Mouse (Mus musculus): ENCODE results near the gene Qk. TPM values are rescaled to one million over a fixed set of nuclear protein-coding genes. Genes with fewer than 3 reads are reported as not detected.

Qk gene
- polyA plus RNA-seq, 1 experiment from 2014 or later, result 54.1 TPM

DNA sequence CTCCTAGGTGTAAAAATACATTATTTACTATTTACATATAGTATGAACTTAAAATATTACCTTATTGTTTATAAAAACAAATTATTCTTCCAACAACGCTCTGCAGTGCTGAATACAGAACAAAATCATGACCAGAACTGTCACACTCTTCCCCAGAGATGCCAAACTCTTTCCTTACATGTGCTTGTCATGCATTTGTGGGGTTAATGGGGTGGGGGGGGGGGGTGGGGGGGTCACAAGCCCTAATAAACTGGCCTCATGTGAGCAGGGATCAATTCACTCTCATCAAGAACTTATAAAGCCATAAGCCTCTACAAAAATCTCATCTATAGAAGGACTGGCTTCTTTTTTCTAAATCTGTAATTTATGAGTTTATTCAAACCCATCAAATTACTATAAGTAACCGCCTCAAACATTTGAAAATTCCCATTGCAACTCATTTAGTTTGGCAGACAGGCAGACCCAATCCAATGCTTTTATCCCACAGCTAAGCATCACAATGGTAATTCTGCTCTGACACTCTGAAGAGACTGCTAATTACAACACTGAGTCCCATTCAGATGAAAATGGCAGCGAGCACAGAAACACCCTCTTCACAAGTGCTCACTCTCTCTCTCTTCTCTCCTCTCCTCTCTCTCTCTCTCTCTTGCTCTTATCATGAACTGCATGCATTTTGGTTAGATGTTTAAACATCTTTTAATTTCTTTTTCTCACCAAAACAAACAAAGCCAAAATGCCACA lies 91.7 kb downstream of the Qk start:
- Histone ChIP-seq H3K9me3 (replicated peaks) (no peaks in the 10 kb centered on the region), H3K27me3 (no peaks in the 10 kb centered on the region), H3K27ac (peak overlapping the region; percentile 25; the same call in 1 of the 2 replicates), H3K4me2 (no peak overlapping the region; the same call in 1 of the 2 replicates), H3K4me3 (no peak overlapping the region), H3K36me3 (ENCODE audit: poor library complexity, severe bottlenecking) (no peaks in the 10 kb centered on the region), H3K9ac (no peak overlapping the region), H3K4me1 (peaks cover 23% of the 10 kb centered on the region)
- WGBS, result 23% methylated on average over 3 of the region's 3 CpGs
- peak; percentile 94 for ATAC-seq

DNA sequence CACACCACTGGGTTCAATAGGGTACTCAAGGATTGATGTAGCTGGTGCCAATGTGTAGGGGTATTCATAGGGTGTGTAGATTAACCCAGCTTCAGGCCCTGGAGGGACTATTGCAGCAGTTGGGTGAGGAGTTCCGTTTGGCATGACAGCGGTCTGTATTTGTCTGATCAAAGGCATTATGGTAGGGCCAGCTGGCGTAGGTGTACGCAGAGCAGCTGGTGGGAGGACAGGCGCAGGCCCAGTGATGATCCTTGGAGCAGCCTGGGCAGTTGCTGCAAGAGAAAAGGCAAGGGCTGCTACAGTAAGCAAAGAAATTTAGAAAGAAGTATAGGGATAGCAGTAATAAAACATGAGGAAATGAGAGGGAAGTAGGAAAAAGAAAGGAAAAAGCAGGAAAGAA lies 103.5 kb downstream of the Qk start:
- H3K4me2 ChIP-seq, result no peak overlapping the region
- WGBS, result 80% methylated on average over 5 of the region's 5 CpGs
- no peak overlapping the region for H3K4me3 ChIP-seq
- no peaks in the 10 kb centered on the region for H3K27me3 ChIP-seq
- no peak overlapping the region for H3K9ac ChIP-seq
- H3K27ac ChIP-seq, result peak overlapping the region; percentile 16; the same call in 1 of the 2 replicates
- H3K36me3 ChIP-seq (ENCODE audit: poor library complexity, severe bottlenecking), result peaks cover 7% of the 10 kb centered on the region
- H3K4me1 ChIP-seq, result peaks cover 3% of the 10 kb centered on the region; the same call in 1 of the 2 replicates
- ATAC-seq, result no peak
- no peaks in the 10 kb centered on the region for H3K9me3 ChIP-seq (replicated peaks)

GRCm38 (mm10) chr17:10209154-10209777 lies 110.4 kb downstream of the Qk start:
- H3K4me2 ChIP-seq, result no peak overlapping the region
- WGBS, result 26% methylated on average over 12 of the region's 12 CpGs
- peaks cover 22% of the 10 kb centered on the region for H3K36me3 ChIP-seq (ENCODE audit: poor library complexity, severe bottlenecking)
- peak overlapping the region; percentile 0; the same call in 1 of the 2 replicates for H3K27ac ChIP-seq
- peaks cover 7% of the 10 kb centered on the region; the same call in 1 of the 2 replicates for H3K4me1 ChIP-seq
- H3K27me3 ChIP-seq, result no peaks in the 10 kb centered on the region
- no peak overlapping the region for H3K9ac ChIP-seq
- no peaks in the 10 kb centered on the region for H3K9me3 ChIP-seq (replicated peaks)
- H3K4me3 ChIP-seq, result no peak overlapping the region
- ATAC-seq, result no peak

- Histone ChIP-seq H3K27me3 (no peaks in the 10 kb centered on the region), H3K9me3 (replicated peaks) (0 out of 2 replicates have a peak, but pooled peaks cover 3% of the 10 kb centered on the region), H3K4me3 (no peak overlapping the region), H3K4me1 (no peaks in the 10 kb centered on the region), H3K9ac (no peak overlapping the region), H3K36me3 (ENCODE audit: poor library complexity, severe bottlenecking) (peaks cover 9% of the 10 kb centered on the region; the same call in 1 of the 2 replicates), H3K27ac (no peak overlapping the region), H3K4me2 (no peak overlapping the region)
- no peak for ATAC-seq
- WGBS, result 94% methylated on average over 2 of the region's 2 CpGs
These were observed 121.0 kb downstream of the Qk start for GRCm38 (mm10) chr17:10198662-10199061.

DNA sequence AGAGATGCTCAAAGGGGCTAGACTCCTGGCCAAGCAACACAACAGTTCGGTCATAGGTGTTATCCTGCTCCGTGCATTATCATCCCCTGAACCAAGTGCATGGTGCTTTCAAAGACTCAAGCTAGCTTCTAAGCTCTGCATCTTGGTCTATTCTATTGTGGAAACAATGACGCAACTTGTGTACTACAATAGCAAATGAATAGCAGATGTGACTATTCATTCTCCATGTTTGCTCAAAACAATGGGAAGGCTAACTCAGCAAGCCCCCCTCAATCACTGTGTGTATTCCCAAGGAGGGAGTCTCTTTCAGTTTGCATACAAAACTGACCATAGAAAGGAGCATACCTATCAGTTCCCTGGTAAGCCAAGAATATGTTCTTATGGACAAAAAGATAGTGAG lies 121.4 kb downstream of the Qk start:
- H3K4me1 ChIP-seq, result no peaks in the 10 kb centered on the region
- H3K36me3 ChIP-seq (ENCODE audit: poor library complexity, severe bottlenecking), result peaks cover 9% of the 10 kb centered on the region; the same call in 1 of the 2 replicates
- H3K27ac ChIP-seq, result no peak overlapping the region
- ATAC-seq, result no peak
- no peak overlapping the region for H3K4me3 ChIP-seq
- H3K9ac ChIP-seq, result no peak overlapping the region
- 0 out of 2 replicates have a peak, but pooled peaks cover 3% of the 10 kb centered on the region for H3K9me3 ChIP-seq (replicated peaks)
- 93% methylated on average over 3 of the region's 3 CpGs for WGBS
- no peaks in the 10 kb centered on the region for H3K27me3 ChIP-seq
- no peak overlapping the region for H3K4me2 ChIP-seq

- no peaks in the 10 kb centered on the region for H3K4me1 ChIP-seq
These were observed 124.0 kb downstream of the Qk start for GRCm38 (mm10) chr17:10195703-10196102.

DNA sequence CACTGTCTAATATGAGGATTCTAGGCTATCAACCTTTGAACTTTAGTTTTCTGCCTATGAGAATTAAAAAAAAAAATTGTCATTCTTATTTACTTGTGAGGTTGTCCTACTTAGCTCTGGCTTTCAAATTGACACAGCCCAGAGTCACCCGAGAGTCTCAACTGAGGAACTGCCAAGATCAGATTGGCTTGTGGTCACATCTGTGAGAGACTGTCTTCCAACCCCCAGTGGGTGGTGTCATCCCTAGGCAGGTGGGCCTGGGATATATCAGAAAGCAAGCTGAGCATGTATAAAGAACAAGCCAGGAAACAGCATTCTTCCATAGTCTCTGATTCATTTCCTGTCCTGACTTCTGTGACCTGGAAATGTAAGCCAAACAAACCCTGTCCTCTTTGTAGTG lies 128.8 kb downstream of the Qk start:
- ATAC-seq, result no peak
- H3K9ac ChIP-seq, result no peak overlapping the region
- H3K36me3 ChIP-seq (ENCODE audit: poor library complexity, severe bottlenecking), result 0 out of 2 replicates have a peak, but pooled peaks cover 4% of the 10 kb centered on the region
- H3K4me1 ChIP-seq, result peaks cover 9% of the 10 kb centered on the region; the same call in 1 of the 2 replicates
- H3K4me2 ChIP-seq, result no peak overlapping the region
- no peak overlapping the region for H3K4me3 ChIP-seq
- H3K27me3 ChIP-seq, result no peaks in the 10 kb centered on the region
- peaks cover 8% of the 10 kb centered on the region; the same call in 1 of the 2 replicates for H3K9me3 ChIP-seq (replicated peaks)
- H3K27ac ChIP-seq, result no peak overlapping the region
- 85% methylated on average over 1 of the region's 1 CpGs for WGBS

More at GRCm38 (mm10) chr17:10195703-10196102, 124.0 kb downstream of the Qk start:
- H3K4me2 ChIP-seq, result no peak overlapping the region
- H3K36me3 ChIP-seq (ENCODE audit: poor library complexity, severe bottlenecking), result peaks cover 6% of the 10 kb centered on the region; the same call in 1 of the 2 replicates
- no peaks in the 10 kb centered on the region for H3K27me3 ChIP-seq
- H3K9ac ChIP-seq, result no peak overlapping the region
- peaks cover 8% of the 10 kb centered on the region; the same call in 1 of the 2 replicates for H3K9me3 ChIP-seq (replicated peaks)
- no peak overlapping the region for H3K27ac ChIP-seq
- ATAC-seq, result no peak
- no peak overlapping the region for H3K4me3 ChIP-seq
- 95% methylated on average over 6 of the region's 6 CpGs for WGBS

- no peak overlapping the region for H3K4me2 ChIP-seq
- H3K9me3 ChIP-seq (replicated peaks), result peaks cover 5% of the 10 kb centered on the region; the same call in 1 of the 2 replicates
- H3K36me3 ChIP-seq (ENCODE audit: poor library complexity, severe bottlenecking), result 0 out of 2 replicates have a peak, but pooled peaks cover 4% of the 10 kb centered on the region
- peaks cover 9% of the 10 kb centered on the region; the same call in 1 of the 2 replicates for H3K4me1 ChIP-seq
- H3K9ac ChIP-seq, result no peak overlapping the region
- 66% methylated on average over 3 of the region's 3 CpGs for WGBS
- ATAC-seq, result no peak
- H3K27ac ChIP-seq, result no peak overlapping the region; the same call in 1 of the 2 replicates
- H3K27me3 ChIP-seq, result no peaks in the 10 kb centered on the region
- H3K4me3 ChIP-seq, result no peak overlapping the region
These were observed 131.2 kb downstream of the Qk start for GRCm38 (mm10) chr17:10188481-10188880.

DNA sequence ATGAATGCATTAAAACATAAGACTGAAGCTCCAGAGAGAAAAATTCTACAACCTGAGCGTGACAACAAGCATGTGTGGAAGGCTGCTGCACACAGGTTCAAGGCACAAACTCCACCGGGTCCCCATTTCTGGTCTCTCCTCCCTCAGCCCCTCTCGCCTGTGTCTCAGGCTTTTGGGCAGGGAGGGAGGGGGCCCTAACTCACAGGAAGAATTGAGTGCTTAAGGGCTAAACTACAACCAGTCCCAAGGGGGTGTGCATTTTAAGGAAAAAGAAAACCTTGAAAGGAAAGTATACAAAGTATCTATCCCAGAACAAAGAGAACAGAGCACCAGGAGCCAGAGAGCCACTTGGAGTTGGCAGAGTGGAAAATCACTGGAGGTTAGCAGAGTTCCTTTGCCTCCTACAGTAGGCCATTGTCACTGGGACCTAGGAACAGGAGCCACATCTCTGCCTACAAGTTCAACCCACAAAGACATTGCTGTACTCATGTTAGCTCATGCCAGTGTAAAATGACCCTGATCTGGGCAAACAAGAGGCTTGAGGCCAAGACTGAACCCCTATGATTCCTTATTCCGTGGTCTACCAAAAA lies 132.1 kb downstream of the Qk start:
- no peaks in the 10 kb centered on the region for H3K36me3 ChIP-seq (ENCODE audit: poor library complexity, severe bottlenecking)
- H3K4me2 ChIP-seq, result no peak overlapping the region
- no peak overlapping the region for H3K9ac ChIP-seq
- no peak overlapping the region for H3K4me3 ChIP-seq
- peak overlapping the region; percentile 31; the same call in 1 of the 2 replicates for H3K27ac ChIP-seq
- no peaks in the 10 kb centered on the region for H3K9me3 ChIP-seq (replicated peaks)
- no peak for ATAC-seq
- 55% methylated on average over 4 of the region's 4 CpGs for WGBS
- no peaks in the 10 kb centered on the region for H3K27me3 ChIP-seq
- H3K4me1 ChIP-seq, result peaks cover 9% of the 10 kb centered on the region; the same call in 1 of the 2 replicates

DNA sequence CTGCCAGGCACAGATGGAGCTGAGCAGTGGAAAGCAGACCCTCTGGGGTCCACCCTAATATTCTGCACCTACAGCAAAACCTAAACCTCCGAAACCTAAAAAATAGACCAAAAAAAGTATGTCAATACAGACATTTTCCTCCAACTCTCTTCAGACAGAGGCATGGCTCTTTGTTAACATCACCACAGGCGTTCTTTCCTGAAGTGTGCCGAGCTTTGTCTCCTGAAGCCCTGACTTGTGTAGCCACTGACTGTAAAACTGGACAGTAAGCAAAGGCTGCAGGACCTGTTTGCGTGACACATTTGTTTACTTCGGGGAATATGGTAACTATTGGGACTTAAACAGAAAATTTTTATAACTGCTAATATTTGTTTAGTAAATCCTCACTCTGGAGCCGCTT lies 137.9 kb downstream of the Qk start:
- 63% methylated on average over 6 of the region's 6 CpGs for WGBS
- H3K4me1 ChIP-seq, result peaks cover 15% of the 10 kb centered on the region
- no peak overlapping the region for H3K9ac ChIP-seq
- no peaks in the 10 kb centered on the region for H3K9me3 ChIP-seq (replicated peaks)
- H3K4me3 ChIP-seq, result no peak overlapping the region
- no peak for ATAC-seq
- no peaks in the 10 kb centered on the region for H3K27me3 ChIP-seq
- no peak overlapping the region for H3K4me2 ChIP-seq
- H3K27ac ChIP-seq, result no peak overlapping the region
- no peaks in the 10 kb centered on the region for H3K36me3 ChIP-seq (ENCODE audit: poor library complexity, severe bottlenecking)

- Histone ChIP-seq H3K4me1 (peaks cover 16% of the 10 kb centered on the region), H3K9ac (no peak overlapping the region), H3K4me3 (no peak overlapping the region), H3K27me3 (no peaks in the 10 kb centered on the region), H3K27ac (no peak overlapping the region), H3K36me3 (ENCODE audit: poor library complexity, severe bottlenecking) (no peaks in the 10 kb centered on the region), H3K9me3 (replicated peaks) (no peaks in the 10 kb centered on the region), H3K4me2 (no peak overlapping the region)
- 25% methylated on average over 5 of the region's 5 CpGs for WGBS
- no peak for ATAC-seq
These were observed 142.6 kb downstream of the Qk start for GRCm38 (mm10) chr17:10177096-10177495.

- ATAC-seq, result no peak
- Histone ChIP-seq H3K4me1 (no peaks in the 10 kb centered on the region), H3K9ac (no peak overlapping the region), H3K4me3 (no peak overlapping the region), H3K27ac (no peak overlapping the region), H3K4me2 (no peak overlapping the region), H3K36me3 (ENCODE audit: poor library complexity, severe bottlenecking) (no peaks in the 10 kb centered on the region), H3K27me3 (no peaks in the 10 kb centered on the region), H3K9me3 (replicated peaks) (no peaks in the 10 kb centered on the region)
- WGBS, result 88% methylated on average over 3 of the region's 3 CpGs
These were observed 158.4 kb downstream of the Qk start for GRCm38 (mm10) chr17:10161258-10161657.
